Mouse (Mus musculus): Measurements from ENCODE around the gene Dhrs4.

Dhrs4 gene

DNA sequence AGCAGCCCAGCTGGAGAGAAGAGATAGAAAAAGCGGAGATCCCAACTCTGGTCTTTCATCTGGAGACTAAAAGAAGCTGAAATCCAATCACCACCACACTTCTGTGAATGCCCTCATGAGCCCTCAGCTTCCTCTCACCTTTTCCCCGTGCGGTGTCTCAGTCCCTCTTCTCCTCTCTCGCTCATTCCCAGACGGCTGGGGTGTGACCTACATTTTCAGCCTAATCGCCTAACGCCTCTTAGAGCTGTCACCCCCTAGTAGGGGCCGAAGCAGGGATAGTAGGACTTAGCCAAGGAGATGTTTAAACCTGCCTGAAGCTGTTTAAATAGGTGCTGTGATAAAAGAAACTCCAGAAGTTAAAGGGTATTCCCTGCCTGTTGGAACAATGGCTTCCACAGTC lies 46.2 kb downstream of the Dhrs4 start, which contains the start of gene Nrl:
Gene Nrl, minus strand, starts transcription at position 197 of the 400 bp plus-strand sequence.
- no peak for DNase-seq (ENCODE audit: low read depth in 2 of 2, low spot score in 2 of 2)

DNA sequence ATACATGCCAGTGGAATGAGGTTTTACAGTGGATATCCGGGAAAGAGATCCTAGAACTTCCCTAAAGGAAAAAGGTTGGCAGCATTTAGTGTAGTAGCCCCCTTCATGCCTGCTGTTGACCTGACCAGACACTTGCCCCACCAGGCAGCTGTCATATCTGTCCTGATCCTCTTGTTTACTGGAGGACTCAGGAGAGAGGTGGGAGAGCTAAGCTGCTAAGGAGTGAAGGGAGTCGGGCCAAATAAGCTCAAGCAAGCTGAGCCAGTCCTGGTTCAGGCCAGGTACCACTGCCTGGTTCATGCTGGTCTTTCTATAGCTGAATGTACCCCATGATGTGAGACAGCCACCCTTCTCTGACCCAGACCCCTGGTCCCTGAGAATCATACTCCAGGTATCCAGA lies 48.1 kb downstream of the Dhrs4 start:
- DNase-seq (ENCODE audit: low read depth in 2 of 2, low spot score in 2 of 2), result no peak

DNA sequence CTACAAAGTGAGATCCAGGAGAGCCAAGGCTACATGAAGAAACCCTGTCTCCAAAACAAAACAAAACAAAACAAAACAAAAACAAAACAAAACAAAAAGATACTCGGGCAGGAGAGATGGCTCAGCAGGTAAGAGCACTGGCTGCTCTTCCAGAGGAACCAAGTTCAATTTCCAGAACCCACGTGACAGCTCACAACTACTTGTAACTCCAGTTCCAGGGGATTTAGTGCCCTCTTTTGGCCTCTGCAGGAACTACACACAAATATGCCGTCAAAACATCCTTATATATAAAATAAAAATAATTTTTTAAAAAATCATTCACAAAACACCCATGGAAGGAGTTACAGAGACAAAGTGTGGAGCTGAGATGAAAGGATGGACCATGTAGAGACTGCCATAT lies 49.4 kb downstream of the Dhrs4 start:
- DNase-seq (ENCODE audit: low read depth in 2 of 2, low spot score in 2 of 2), result peak; percentile 19 to 32

DNA sequence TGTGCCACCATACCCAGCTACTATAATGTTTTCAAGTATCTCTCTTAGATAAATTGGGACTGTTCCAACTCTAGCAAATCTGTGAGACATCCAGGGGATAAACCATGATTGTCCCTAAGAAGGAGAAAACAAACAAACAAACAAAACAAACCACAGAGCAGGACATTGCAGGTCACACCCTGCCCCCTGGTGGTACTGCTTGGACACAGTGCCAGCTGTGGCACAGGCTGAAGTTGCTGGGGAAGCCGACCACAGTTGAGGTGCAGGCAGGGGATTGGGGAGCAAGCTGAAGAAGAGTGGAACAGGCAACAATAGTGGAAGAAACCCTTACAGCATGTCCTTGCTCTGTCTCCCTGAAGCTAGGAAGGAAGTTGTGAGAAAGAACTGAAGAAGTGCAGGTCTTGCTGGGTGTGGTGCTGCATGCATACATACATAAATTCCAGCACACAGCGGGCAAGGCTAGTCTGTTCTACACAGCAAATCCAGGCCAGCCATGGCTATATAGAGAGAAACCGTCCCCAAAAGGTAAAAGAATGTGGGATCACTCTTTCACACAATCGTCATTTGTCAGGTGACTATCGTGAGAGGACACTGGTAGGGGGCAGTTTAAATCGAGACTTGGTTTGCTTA lies 57.7 kb downstream of the Dhrs4 start:
- peak in 1 of 2 experiments; percentile 10 for DNase-seq (ENCODE audit: low read depth in 2 of 2, low spot score in 2 of 2)

Measured in CD8-positive naive resting alpha-beta T cell, adult 2 months (primary cell).